Mouse (Mus musculus): Measurements from ENCODE around the gene Rab30. TPM values are rescaled to one million over a fixed set of nuclear protein-coding genes. Genes with fewer than 3 reads are reported as not detected.
A peak's percentile ranks its signal among the peaks of the same experiment; 100 is the strongest.
"Not testable (repeated sequence)": the region's sequence is repeated elsewhere in the genome, so short reads cannot be mapped to it uniquely, and the experiment has no call there.

The Rab30 gene
- polyA plus RNA-seq, 1 experiment from 2014 or later, result 20.9 TPM

DNA sequence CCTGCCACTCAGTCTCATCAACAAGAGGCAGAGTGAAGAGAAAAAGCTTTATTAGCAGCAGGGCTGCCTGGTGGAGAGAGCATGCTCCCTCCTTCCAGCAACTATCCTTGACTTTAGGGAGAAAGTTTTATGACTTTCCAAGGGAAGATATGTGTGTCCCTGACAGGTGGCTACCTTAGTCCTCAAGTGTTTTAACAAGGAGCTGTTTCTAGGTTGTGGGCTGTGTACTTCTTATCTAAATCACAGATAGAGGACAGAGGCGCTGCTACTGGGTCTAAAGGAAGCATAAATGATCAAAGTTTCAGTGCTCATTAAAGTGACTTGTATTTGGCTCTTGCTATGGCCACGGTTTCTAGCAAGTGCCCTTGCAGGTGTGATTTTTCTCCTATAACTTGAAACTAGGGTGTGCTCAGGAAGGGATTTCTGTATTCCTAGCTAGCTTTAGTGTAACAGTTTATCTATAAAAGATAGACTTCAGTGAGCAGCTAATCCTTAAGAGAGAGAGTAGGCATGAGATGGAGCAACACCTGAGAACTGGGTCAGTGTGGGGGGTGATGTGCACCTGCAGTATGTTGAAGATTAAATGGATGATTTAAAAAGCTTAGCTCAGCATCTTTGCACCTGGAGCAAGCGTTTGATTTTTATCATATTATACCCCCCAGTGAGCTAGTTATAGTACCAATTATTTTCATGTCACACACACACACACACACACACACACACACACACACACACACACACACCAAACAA is 21.1 kb upstream of the Rab30 start:
- Histone ChIP-seq H3K4me1 (ENCODE audit: control insufficient read depth, insufficient read depth, low read length) (no peaks in the 10 kb centered on the region), H3K9me3 (replicated peaks; ENCODE audit: control insufficient read depth, low read length) (no peaks in the 10 kb centered on the region), H3K4me3 (replicated peaks; ENCODE audit: low read length) (no peak overlapping the region), H3K9ac (ENCODE audit: low read length) (no peak overlapping the region), H3K27me3 (ENCODE audit: control insufficient read depth, insufficient read depth, low read length) (no peaks in the 10 kb centered on the region), H3K4me2 (ENCODE audit: low read depth, low read length) (no peak overlapping the region), H3K36me3 (ENCODE audit: control insufficient read depth, insufficient read depth, low read length) (no peaks in the 10 kb centered on the region), H3K27ac (ENCODE audit: low read length) (no peak overlapping the region)
- ATAC-seq (ENCODE audit: insufficient read depth, low FRiP score), result no peak
- WGBS, result 63% methylated on average over 3 of the region's 3 CpGs

DNA sequence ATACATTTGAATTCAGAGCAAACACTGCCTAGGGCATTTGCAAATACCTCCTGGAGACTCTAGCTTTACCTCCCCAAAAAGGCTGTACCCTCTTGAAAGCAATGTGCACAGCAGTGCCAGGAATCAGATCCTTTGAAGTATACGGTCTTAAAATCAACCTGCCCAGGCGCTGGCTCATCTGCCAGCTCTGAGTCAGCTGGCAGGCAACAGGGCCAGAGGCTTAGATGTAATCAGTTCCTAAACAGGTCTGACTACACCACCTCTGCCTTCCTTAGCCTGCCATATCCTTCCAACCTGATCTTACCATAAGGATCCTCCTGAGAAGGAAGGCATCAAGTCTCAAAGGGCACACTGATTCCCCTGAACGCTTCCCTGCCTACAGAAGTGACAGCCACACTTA is 17.7 kb upstream of the Rab30 start:
- 27% methylated on average over 3 of the region's 3 CpGs for WGBS
- 0 out of 2 replicates have a peak, but pooled peaks have one; percentile 25 for ATAC-seq (ENCODE audit: insufficient read depth, low FRiP score)

DNA sequence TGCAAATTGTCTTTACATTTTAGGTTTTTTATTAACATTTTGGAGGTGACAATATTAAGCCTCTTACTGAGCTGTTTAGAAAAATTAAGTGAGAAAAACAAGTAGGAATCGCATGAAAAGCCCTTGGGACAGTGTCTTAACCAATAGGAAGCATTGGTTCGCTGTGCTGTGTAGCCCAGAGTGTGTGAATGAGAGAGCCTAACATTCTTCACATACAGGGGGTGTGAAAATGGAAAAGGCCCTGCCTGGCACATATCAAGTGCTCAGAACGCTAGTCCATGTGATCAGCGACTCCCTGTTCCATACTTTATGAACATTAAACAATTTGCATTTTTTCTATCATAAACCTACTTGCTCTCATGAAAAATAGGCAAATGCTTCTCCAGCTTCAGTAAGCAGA is 17.1 kb upstream of the Rab30 start:
- no peak for ATAC-seq (ENCODE audit: insufficient read depth, low FRiP score)
- Histone ChIP-seq H3K9me3 (replicated peaks; ENCODE audit: control insufficient read depth, low read length) (no peaks in the 10 kb centered on the region), H3K36me3 (ENCODE audit: control insufficient read depth, insufficient read depth, low read length) (no peaks in the 10 kb centered on the region), H3K4me1 (ENCODE audit: control insufficient read depth, insufficient read depth, low read length) (no peaks in the 10 kb centered on the region), H3K27me3 (ENCODE audit: control insufficient read depth, insufficient read depth, low read length) (no peaks in the 10 kb centered on the region), H3K4me2 (ENCODE audit: low read depth, low read length) (no peak overlapping the region), H3K9ac (ENCODE audit: low read length) (no peak overlapping the region), H3K27ac (ENCODE audit: low read length) (no peak overlapping the region), H3K4me3 (replicated peaks; ENCODE audit: low read length) (no peak overlapping the region)
- WGBS, result 61% methylated on average over 4 of the region's 4 CpGs

More for the DNA sequence above, 17.7 kb upstream of the Rab30 start:
- no peaks in the 10 kb centered on the region for H3K27me3 ChIP-seq (ENCODE audit: control insufficient read depth, insufficient read depth, low read length)
- no peaks in the 10 kb centered on the region for H3K36me3 ChIP-seq (ENCODE audit: control insufficient read depth, insufficient read depth, low read length)
- H3K27ac ChIP-seq (ENCODE audit: low read length), result no peak overlapping the region
- no peak overlapping the region for H3K4me3 ChIP-seq (replicated peaks; ENCODE audit: low read length)
- no peaks in the 10 kb centered on the region for H3K9me3 ChIP-seq (replicated peaks; ENCODE audit: control insufficient read depth, low read length)
- H3K4me2 ChIP-seq (ENCODE audit: low read depth, low read length), result no peak overlapping the region
- H3K4me1 ChIP-seq (ENCODE audit: control insufficient read depth, insufficient read depth, low read length), result no peaks in the 10 kb centered on the region
- no peak overlapping the region for H3K9ac ChIP-seq (ENCODE audit: low read length)

DNA sequence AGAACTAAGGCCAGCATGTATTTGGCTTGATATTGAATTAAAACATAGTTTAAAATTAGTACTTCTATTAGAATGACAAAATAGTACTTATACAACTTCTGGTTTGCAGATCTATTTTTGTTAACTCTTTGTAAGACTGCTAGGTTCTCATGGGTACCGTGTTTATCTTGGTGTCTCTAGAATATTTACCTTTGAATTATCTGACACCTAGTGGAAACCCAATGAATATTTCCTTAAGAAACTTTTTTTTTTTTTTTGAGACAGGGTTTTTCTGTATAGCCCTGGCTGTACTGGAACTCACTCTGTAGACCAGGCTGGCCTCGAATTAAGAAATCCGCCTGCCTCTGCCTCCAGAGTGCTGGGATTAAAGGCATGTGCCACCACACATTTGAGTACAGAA is 11.8 kb upstream of the Rab30 start:
- ATAC-seq (ENCODE audit: insufficient read depth, low FRiP score); H3K4me2 ChIP-seq (ENCODE audit: low read depth, low read length); H3K27ac ChIP-seq (ENCODE audit: low read length); H3K4me1 ChIP-seq (ENCODE audit: control insufficient read depth, insufficient read depth, low read length); H3K4me3 ChIP-seq (replicated peaks; ENCODE audit: low read length); H3K27me3 ChIP-seq (ENCODE audit: control insufficient read depth, insufficient read depth, low read length); H3K9ac ChIP-seq (ENCODE audit: low read length); H3K9me3 ChIP-seq (replicated peaks; ENCODE audit: control insufficient read depth, low read length); H3K36me3 ChIP-seq (ENCODE audit: control insufficient read depth, insufficient read depth, low read length): not testable (repeated sequence)
- 66% methylated on average over 3 of the region's 3 CpGs for WGBS

DNA sequence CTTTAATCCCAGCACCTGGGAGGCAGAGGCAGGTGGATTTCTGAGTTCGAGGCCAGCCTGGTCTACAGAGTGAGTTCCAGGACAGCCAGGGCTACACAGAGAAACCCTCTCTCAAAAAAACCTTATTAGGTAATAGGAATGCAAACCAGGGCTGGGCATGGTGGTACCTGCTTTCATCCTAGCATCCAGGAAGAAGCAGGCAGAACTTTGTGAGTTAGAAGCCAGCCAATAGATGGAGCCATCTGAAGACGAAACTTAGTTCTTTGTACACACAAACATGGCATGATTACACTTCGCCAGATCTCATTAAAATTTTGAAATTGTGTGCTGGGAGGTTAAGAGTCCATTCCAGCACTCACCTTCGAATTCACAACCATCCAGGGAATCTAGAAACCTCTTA is 10.9 kb upstream of the Rab30 start:
- 71% methylated on average over 4 of the region's 4 CpGs for WGBS
- no peak for ATAC-seq (ENCODE audit: insufficient read depth, low FRiP score)
- no peaks in the 10 kb centered on the region for H3K4me1 ChIP-seq (ENCODE audit: control insufficient read depth, insufficient read depth, low read length)

DNA sequence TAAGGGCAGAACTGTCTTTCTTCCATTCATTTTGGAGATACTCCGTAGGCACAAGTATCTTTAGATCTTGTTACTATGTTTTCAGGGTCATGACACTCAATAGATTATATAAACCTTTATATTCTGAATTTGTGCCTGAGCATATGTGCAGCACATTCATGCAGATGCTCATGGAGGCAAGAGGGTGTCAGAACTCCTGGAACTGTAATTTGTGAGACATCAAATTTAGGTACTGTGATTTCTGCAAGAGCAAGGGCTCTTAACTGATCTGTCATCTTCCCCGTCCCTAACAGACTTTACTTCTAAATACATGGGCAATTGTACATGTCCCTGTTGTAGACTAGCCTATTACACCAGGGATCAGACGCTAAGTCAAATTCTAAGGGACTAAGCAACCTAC is 10.4 kb upstream of the Rab30 start:
- H3K4me2 ChIP-seq (ENCODE audit: low read depth, low read length), result no peak overlapping the region
- H3K9me3 ChIP-seq (replicated peaks; ENCODE audit: control insufficient read depth, low read length), result no peaks in the 10 kb centered on the region
- H3K4me3 ChIP-seq (replicated peaks; ENCODE audit: low read length), result no peak overlapping the region
- no peaks in the 10 kb centered on the region for H3K4me1 ChIP-seq (ENCODE audit: control insufficient read depth, insufficient read depth, low read length)
- H3K27ac ChIP-seq (ENCODE audit: low read length), result no peak overlapping the region
- 0 out of 2 replicates have a peak, but pooled peaks cover 3% of the 10 kb centered on the region for H3K36me3 ChIP-seq (ENCODE audit: control insufficient read depth, insufficient read depth, low read length)
- WGBS, result 65% methylated on average over 3 of the region's 3 CpGs
- no peak for ATAC-seq (ENCODE audit: insufficient read depth, low FRiP score)
- no peaks in the 10 kb centered on the region for H3K27me3 ChIP-seq (ENCODE audit: control insufficient read depth, insufficient read depth, low read length)
- no peak overlapping the region for H3K9ac ChIP-seq (ENCODE audit: low read length)

More for the DNA sequence above, 10.9 kb upstream of the Rab30 start:
- Histone ChIP-seq H3K9me3 (replicated peaks; ENCODE audit: control insufficient read depth, low read length) (no peaks in the 10 kb centered on the region), H3K4me2 (ENCODE audit: low read depth, low read length) (no peak overlapping the region), H3K27me3 (ENCODE audit: control insufficient read depth, insufficient read depth, low read length) (no peaks in the 10 kb centered on the region), H3K27ac (ENCODE audit: low read length) (no peak overlapping the region), H3K9ac (ENCODE audit: low read length) (no peak overlapping the region), H3K4me3 (replicated peaks; ENCODE audit: low read length) (no peak overlapping the region), H3K36me3 (ENCODE audit: control insufficient read depth, insufficient read depth, low read length) (no peaks in the 10 kb centered on the region)

DNA sequence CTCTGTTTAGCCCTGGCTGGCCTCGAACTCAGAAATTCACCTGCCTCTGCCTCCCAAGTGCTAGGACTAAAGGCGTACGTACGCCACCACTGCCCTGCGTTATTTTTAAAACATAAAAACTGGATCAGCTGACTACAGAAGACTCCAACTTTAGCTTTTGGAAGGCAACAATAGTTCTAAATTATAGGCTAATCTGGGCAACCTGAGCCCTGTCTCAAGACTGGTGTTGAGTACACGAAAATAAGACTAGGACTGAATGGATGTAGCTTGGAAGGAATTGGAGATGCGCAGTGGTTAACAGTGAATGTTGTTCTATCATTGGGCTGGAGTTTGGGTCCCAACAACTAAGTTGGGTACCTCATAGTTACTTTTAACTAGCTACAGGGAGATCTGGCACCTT is 9.3 kb upstream of the Rab30 start:
- no peak overlapping the region for H3K4me2 ChIP-seq (ENCODE audit: low read depth, low read length)
- no peaks in the 10 kb centered on the region for H3K9me3 ChIP-seq (replicated peaks; ENCODE audit: control insufficient read depth, low read length)
- no peak overlapping the region for H3K9ac ChIP-seq (ENCODE audit: low read length)
- ATAC-seq (ENCODE audit: insufficient read depth, low FRiP score), result no peak
- 0 out of 2 replicates have a peak, but pooled peaks cover 3% of the 10 kb centered on the region for H3K36me3 ChIP-seq (ENCODE audit: control insufficient read depth, insufficient read depth, low read length)
- no peak overlapping the region for H3K27ac ChIP-seq (ENCODE audit: low read length)
- 90% methylated on average over 7 of the region's 7 CpGs for WGBS
- H3K4me1 ChIP-seq (ENCODE audit: control insufficient read depth, insufficient read depth, low read length), result no peaks in the 10 kb centered on the region
- H3K4me3 ChIP-seq (replicated peaks; ENCODE audit: low read length), result no peak overlapping the region
- H3K27me3 ChIP-seq (ENCODE audit: control insufficient read depth, insufficient read depth, low read length), result no peaks in the 10 kb centered on the region

DNA sequence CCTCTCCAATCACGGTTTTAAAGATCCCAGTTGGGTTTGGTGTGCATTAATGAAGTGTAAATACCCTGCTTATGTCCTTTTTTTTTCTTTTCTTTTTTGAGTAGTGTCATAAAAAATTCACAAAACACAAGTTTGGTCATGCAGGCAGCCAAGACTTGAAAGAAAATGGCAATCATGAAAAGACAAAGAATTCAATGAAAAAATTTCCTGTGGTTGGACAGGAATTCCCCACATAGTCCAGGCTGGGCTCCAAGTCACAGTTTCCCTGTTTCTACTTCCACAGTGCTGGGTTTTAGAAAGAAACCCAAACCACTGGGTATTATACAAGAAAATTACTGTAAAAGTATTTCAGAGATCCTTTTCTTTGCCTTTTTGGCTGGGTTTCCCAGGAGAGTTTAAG is 3.8 kb upstream of the Rab30 start:
- Histone ChIP-seq H3K36me3 (ENCODE audit: control insufficient read depth, insufficient read depth, low read length) (0 out of 2 replicates have a peak, but pooled peaks cover 3% of the 10 kb centered on the region), H3K4me3 (replicated peaks; ENCODE audit: low read length) (no peak overlapping the region), H3K9ac (ENCODE audit: low read length) (no peak overlapping the region), H3K27me3 (ENCODE audit: control insufficient read depth, insufficient read depth, low read length) (no peaks in the 10 kb centered on the region), H3K4me2 (ENCODE audit: low read depth, low read length) (no peak overlapping the region), H3K27ac (ENCODE audit: low read length) (no peak overlapping the region), H3K4me1 (ENCODE audit: control insufficient read depth, insufficient read depth, low read length) (peaks cover 8% of the 10 kb centered on the region), H3K9me3 (replicated peaks; ENCODE audit: control insufficient read depth, low read length) (no peaks in the 10 kb centered on the region)
- ATAC-seq (ENCODE audit: insufficient read depth, low FRiP score), result no peak
- 73% methylated on average over 1 of the region's 1 CpGs for WGBS

DNA sequence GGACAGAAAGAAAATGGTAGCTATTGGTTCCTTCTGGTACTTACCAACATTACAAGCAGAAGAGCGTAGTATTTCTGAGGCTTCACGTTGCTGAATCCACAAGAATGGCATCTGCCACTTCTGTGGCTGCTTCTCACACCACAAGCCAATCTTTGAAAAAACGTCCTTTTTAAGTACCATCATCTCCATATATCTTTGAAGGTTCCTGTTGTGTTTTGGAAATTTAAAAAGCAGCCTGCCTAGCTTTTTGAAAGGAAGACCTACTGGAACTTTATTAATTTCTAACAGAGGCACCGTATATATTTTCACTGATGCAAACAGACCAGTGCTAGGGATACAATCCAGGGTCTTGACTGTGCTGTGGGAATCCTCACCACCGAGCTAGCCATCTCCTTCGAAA is 1.4 kb upstream of the Rab30 start:
- no peaks in the 10 kb centered on the region for H3K9me3 ChIP-seq (replicated peaks; ENCODE audit: control insufficient read depth, low read length)
- H3K27ac ChIP-seq (ENCODE audit: low read length), result no peak overlapping the region
- H3K9ac ChIP-seq (ENCODE audit: low read length), result peak overlapping the region; percentile 91
- peak overlapping the region; percentile 91 for H3K4me2 ChIP-seq (ENCODE audit: low read depth, low read length)
- peaks cover 24% of the 10 kb centered on the region for H3K4me1 ChIP-seq (ENCODE audit: control insufficient read depth, insufficient read depth, low read length)
- no peaks in the 10 kb centered on the region for H3K27me3 ChIP-seq (ENCODE audit: control insufficient read depth, insufficient read depth, low read length)
- ATAC-seq (ENCODE audit: insufficient read depth, low FRiP score), result no peak
- H3K36me3 ChIP-seq (ENCODE audit: control insufficient read depth, insufficient read depth, low read length), result 0 out of 2 replicates have a peak, but pooled peaks cover 3% of the 10 kb centered on the region
- 25% methylated on average over 6 of the region's 6 CpGs for WGBS
- peak overlapping the region; percentile 69 for H3K4me3 ChIP-seq (replicated peaks; ENCODE audit: low read length)
